Mouse (Mus musculus): Measurements from ENCODE around the gene Plk1.

The Plk1 gene

DNA sequence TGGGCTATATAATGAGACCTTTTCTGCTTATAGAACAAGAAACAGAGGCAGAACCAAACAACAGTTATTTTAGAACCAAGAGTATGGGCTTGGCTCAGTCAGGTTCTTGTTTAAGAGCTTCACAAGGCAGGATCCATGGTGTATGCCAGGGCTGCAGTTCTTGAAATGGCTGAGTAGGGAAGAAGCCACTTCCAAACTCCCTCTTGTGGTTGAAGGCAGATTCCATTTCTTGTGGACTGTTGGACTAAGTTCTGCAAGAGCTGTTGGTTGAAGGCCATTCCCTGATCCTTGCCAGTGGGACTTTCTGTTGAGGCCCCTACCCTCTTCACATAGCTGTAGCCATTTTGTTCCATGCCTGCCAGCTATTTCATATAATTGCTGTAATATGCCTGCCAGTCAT is 34.7 kb downstream of the Plk1 start:
- DNase-seq (ENCODE audit: low spot score): peak; percentile 65

DNA sequence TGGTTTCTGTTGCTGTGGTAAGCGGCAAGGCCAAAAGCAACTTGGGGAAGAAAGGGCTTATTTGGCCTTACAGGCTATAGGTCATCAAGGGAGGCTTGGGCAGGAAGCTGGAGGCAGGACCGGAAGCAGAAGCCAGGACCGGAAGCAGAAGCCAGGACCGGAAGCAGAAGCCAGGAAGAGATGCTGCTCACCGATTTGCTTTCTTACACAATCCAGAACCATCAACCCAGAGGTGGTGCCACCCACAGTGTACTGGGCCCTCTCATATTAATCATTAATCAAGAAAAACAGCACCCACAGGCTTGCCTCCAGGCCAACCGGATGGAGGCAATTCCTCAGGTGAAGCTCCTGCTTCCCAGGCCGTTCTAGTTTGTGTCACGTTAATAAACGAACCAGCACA is 37.5 kb downstream of the Plk1 start:
- DNase-seq (ENCODE audit: low spot score): no peak

DNA sequence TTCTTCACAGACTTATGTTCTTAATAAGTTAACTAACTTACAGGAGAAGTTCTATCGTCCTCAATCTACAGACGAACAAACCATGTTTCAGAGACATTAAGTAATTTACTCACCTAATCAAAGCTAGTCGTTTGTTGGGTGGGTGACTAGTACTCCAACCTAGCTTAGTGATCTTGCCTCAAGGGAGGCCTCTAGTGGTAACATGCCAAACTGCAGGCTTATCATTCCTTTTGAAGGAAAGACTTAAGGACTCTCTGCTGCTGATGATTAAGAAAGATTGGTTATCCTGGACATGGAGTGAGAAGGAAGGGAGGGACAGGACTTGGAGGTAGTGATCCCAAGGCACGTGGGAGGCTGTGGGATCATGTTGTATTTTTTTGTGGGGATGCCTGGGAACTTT is 38.1 kb downstream of the Plk1 start:
- peak; percentile 51 for DNase-seq (ENCODE audit: low spot score)

DNA sequence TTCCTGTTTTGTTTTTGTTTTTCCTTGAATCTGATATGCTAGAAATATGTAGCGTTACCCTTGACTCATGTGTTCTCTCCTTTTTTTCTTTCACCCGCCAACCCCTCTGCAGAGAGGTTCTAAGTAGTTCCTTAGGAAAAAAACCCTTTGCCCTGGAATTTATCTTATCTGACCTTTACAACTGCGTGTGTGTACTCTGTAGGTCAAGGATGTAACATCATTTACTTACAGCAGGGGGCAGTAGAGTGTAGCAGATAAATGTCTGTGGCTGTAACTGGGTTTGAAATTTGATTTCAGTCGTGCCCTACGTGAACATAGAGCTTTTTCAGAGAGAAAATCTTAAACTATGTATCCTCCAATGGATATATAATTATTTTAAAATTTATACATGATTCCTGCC is 40.1 kb downstream of the Plk1 start:
- DNase-seq (ENCODE audit: low spot score): peak; percentile 31

DNA sequence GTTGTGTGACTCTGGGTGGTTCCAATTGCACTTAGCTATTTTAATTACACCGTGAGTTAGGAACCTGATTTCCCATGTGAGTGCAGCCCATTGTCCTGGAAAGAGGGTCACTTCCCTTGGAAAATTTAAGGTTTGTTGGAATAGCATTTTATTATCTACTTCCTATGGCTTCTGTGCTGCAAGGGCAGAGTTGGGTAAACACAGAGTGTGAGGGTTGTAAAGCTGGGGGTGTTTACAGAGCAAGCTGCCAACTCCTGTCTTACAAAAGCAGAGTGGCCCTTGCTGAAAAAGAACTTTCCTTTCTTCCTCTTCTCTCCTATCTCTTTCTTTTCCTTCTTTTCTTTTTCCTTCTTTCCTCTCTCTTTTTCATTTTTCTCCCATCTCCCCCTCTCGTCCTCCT is 44.7 kb downstream of the Plk1 start:
- DNase-seq (ENCODE audit: low spot score): no peak

DNA sequence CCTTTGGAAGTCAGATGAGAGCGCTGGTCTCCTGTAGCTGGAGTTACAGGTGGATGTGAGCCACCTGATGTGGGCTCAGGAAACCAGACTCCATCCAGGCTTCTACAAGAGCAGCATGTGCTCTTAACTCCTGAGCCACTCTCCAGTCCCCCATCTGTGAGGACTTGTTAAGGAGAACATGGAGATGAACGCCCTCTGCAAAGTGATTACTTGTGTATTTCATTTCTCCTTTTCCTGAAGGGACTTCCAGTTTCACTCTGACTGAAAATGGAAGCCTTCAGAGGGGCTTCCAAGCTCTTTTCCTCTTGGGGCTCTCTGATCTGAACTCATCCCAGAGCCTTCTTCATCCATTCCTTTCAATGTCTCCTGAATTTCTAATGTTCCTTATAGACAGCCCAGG is 46.9 kb downstream of the Plk1 start:
- DNase-seq (ENCODE audit: low spot score): no peak

DNA sequence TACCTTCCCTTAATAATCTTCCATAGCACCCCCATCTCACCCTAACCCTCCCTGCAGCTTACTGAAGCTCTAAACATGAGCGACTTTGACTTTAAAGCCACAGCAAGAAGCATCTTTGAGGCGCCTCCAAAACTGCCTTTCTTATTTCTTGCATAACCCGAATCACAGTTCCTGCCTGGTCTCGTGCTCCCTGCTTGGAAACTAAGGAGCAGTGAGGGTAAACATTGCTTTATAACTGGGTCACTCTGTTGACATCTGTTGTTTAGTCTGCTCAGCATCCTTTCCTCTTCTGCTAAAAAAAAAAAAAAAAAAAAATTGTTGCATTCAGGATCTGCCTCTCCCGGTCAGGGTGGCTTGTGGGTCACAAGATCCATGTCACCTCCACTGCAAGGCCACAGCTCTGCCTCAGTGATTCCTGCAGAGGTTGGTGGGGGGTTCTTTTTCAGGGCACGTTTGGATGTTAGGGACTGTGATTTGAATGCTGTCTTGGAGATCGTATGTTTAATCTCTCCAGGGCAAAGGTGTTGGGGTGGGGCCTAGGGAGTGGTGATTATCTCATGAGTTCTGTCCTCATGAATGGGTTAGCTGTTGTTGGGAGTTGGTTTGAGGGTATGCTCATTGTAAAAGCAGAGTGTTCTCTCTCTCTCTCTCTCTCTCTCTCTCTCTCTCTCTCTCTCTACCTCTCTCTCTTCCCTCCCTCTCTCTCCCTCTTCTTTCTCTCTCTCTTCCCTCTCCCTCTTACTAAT is 49.2 kb downstream of the Plk1 start:
- DNase-seq (ENCODE audit: low spot score): no peak

DNA sequence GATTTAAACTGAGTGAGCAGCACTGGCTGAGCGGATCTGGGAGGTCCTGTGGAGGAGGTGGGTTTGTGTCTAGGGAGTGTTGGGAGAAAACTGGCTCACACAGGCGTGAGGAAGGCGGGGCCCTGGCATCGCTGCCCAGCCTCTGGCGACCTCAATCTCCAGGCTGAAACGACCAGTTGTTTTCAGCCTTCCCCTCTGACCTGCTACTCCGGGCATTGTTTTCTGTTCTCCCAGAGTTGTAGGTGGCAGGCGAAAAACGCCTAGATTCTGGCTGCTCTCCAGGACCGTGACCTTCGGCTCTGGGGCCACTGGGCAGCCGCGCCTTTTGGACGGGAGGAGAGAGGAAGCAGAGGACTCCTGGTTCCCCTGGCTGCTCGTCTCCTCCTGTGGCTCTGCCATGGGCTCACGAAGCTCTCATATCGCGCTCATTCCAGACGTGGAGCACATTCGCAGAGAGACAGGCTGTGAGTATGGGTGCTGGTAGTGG is 60.1 kb downstream of the Plk1 start, which contains the start of gene Chp2:
Chp2 (plus strand) TSS at position 182 of the 487 bp plus-strand sequence.
- peak; percentile 55 for DNase-seq (ENCODE audit: low spot score)
